Mouse (Mus musculus) megakaryocyte, embryonic 14.5 days (primary cell): ENCODE data around the gene Ncf1.

Experiments used
- FLI1 ChIP-seq: IDR thresholded peaks from 2 replicates; pipeline ENCODE4 v1.6.1; 2012; ENCODE audit warnings: low read length, inconsistent platforms, mixed read lengths
- GATA1 ChIP-seq: IDR thresholded peaks from 3 replicates; pipeline ENCODE4 v1.6.1; 2012; ENCODE audit warnings: mixed read lengths, low read length, inconsistent platforms, borderline replicate concordance

DNA sequence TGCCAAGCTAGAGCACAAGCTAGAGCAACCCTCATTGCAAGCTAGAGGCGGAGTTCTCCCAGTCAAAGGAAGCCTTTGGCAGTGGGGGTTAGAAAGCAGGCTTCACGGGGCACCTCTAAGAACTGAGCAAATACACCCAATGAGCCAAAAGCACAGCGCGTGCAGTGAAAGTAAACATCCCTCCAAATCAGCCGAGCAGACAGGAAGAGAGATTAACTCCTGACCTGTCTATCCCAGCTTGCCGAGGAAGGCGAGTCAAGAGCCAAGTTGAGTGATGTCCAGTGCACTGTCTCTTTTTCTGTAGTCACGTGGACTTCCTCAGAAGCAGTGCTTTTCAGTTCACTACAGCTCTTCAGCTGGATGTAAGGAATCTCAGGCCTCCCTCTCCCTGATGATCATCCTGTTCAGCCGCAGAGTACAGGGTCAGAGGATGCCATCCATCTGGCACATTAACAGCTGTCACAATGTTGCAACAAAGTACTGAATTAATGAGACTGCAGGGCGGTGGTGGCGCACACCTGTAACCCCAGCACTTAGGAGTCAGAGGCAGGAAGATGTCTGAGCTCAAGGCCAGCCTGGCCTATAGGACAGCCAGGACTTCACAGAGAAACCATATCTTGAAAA is 19.4 kb downstream of the Ncf1 start:
- TF ChIP-seq GATA1, result no peak
- TF ChIP-seq FLI1, result no peak
